Mouse (Mus musculus) lung, adult 2 months (tissue): ENCODE data around the gene Asic2.

Experiments used
- CTCF ChIP-seq: fragments of 200-500 bp; IDR thresholded peaks from 2 replicates; pipeline ENCODE4 v1.5.1; 2011; ENCODE audit warnings: mild to moderate bottlenecking, low read length, control low read depth; ENCODE audit not compliant: insufficient read depth
- POLR2A ChIP-seq: fragments of 200-500 bp; IDR thresholded peaks from 2 replicates; pipeline ENCODE4 v1.6.1; 2011; ENCODE audit warnings: low read depth, mild to moderate bottlenecking, control low read depth, low read length, borderline replicate concordance; ENCODE audit errors: extremely low read depth

DNA sequence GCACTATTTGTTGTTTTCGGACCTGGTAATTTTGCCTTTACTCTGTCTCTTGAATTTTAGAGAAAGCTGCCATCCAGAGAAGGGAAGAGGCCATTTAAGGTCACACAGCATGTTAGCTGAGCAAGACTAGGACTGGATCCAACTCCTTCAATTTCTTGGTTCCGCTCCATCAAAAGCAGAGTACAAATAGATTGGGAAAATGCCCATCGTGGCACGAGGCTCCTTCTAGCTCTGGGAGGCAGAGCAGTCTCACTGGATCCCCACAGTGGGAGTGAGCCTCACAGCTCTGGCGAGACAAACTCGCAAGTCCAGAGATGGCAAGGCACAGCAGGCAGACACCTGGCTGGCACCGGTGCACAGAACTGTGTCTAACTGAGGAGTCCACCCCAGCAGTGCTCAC is 188.4 kb downstream of the Asic2 start:
- TF ChIP-seq POLR2A (no peak), CTCF (no peak)
